Mouse (Mus musculus): Measurements from ENCODE around the gene Gemin8. TPM values are rescaled to one million over a fixed set of nuclear protein-coding genes. Genes with fewer than 3 reads are reported as not detected.

Gene Gemin8
- polyA plus RNA-seq (2016; fragmentation: Nextera tagmentation; extraction: Ambion mirVana) = 7.9 and 9.1 TPM in 2 replicates

DNA sequence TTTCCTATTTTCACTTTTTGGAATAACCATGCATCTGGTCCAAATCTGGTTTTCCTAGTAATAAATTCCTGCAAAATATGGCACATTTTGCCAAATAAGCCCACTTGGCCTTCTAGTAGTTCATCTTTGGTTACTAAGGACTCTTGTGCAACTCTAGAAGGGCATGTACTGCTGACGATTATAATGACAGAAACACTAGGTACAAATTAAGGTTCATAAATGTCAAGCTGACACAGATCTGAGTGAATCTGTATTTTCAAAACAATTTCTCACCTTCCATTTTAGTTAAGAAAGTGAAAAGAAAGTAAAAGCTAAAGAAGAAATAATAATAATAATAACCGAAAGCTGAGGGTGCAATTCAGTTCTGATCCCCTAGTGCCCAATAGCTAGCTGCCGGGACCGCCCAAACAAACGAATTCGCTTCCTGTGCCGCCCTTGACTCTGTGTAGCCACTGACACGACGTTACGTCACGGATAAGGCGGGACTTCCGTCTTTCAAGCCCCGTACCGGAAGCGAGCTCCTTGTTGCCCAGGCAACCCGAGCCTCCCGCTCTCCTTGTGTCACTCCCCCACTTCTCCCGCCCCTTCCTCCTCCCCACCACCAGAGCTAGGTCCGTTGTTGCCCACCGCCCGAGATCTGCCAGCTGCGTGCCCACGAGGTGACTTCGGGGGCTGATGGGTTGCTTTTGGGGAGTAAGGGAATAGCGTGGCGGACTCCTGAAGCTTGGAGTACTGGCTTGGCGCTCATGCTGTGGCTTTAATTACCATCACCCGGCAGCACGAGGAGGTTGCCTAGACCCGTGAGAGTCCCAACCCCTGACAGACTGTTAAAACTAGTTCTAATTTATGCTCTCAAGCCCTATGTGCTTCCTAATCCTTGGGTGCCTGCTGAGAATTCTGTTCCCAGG is at the start of gene Gemin8:
Gene Gemin8, plus strand, starts transcription at position 563 of the 908 bp plus-strand sequence.
- Histone ChIP-seq H3K36me3 (no peaks in the 10 kb centered on the region), H3K27me3 (replicated peaks) (no peaks in the 10 kb centered on the region), H3K4me2 (peak within 1 kb of the TSS; percentile 67), H3K27ac (peak within 1 kb of the TSS; percentile 73), H3K4me3 (peak within 1 kb of the TSS; percentile 68), H3K9me3 (replicated peaks) (no peaks in the 10 kb centered on the region), H3K9ac (peak within 1 kb of the TSS; percentile 68), H3K4me1 (peaks cover 19% of the 10 kb centered on the region)
- 8% methylated on average over 30 of the region's 31 CpGs for WGBS (ENCODE audit: insufficient replicate concordance)
- peak; percentile 98 for ATAC-seq

DNA sequence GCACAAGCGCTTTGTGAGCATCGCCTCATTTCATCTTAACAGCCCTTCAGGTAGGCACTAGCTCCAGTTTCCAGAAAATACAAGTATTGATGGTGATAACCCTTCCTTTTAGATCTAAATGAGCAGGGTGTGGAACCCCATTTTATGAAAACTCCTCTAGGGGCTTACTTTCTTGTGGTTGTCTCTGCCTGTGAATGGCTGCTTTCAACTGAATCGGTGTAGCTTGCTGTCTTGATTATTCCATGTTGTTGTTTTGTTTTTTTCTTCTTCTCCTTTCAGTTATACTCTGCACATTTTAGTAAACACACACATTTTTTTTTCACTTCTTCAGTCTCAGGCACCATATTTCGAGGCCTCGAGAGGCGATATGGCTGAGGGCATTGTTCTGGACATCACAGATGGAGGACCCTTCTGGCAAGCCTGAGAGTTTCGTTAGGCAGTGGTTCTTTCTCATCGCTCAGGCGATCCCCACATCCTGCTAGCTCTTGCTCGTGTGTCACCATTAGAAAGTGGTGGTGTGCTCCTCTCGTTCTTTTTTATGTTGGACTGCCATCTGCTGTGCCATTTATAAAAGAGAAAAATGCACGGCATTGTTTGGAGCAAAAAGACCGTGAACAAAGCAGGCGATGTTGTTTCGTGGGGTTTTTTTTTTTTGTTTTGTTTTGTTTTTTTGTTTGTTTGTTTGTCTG is 23.0 kb upstream of the Gemin8 start:
- no peaks in the 10 kb centered on the region for H3K4me1 ChIP-seq
- no peak overlapping the region for H3K4me3 ChIP-seq
- H3K9ac ChIP-seq = no peak overlapping the region
- H3K36me3 ChIP-seq = no peaks in the 10 kb centered on the region
- no peaks in the 10 kb centered on the region for H3K27me3 ChIP-seq (replicated peaks)
- H3K4me2 ChIP-seq = no peak overlapping the region
- no peaks in the 10 kb centered on the region for H3K9me3 ChIP-seq (replicated peaks)
- WGBS (ENCODE audit: insufficient replicate concordance) = 68% methylated on average over 15 of the region's 15 CpGs
- no peak overlapping the region for H3K27ac ChIP-seq
- no peak for ATAC-seq

DNA sequence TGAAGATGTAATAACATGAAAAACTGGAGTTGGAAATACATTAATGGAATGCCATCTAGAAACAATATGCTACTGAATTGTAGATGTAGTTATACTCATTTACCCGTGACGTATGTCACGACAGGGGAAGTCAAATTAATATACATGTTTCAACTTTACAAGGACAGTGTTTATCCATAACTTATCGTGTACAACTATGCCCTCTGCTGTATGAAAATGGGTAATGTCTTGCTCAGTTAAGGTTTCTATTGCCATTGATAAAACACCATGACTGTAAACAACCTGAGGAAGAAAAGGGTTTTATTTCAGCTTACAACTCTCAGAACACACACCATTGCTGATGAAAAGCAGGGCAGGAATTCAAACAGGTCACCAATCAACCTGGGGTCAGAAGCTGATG is 7.5 kb upstream of the Gemin8 start:
- no peak overlapping the region for H3K9ac ChIP-seq
- no peaks in the 10 kb centered on the region for H3K36me3 ChIP-seq
- no peak overlapping the region for H3K4me2 ChIP-seq
- H3K27ac ChIP-seq = no peak overlapping the region
- no peak overlapping the region for H3K4me3 ChIP-seq
- no peaks in the 10 kb centered on the region for H3K9me3 ChIP-seq (replicated peaks)
- ATAC-seq = no peak
- WGBS (ENCODE audit: insufficient replicate concordance) = 59% methylated on average over 4 of the region's 4 CpGs
- H3K4me1 ChIP-seq = peaks cover 2% of the 10 kb centered on the region; the same call in 1 of the 2 replicates
- no peaks in the 10 kb centered on the region for H3K27me3 ChIP-seq (replicated peaks)

DNA sequence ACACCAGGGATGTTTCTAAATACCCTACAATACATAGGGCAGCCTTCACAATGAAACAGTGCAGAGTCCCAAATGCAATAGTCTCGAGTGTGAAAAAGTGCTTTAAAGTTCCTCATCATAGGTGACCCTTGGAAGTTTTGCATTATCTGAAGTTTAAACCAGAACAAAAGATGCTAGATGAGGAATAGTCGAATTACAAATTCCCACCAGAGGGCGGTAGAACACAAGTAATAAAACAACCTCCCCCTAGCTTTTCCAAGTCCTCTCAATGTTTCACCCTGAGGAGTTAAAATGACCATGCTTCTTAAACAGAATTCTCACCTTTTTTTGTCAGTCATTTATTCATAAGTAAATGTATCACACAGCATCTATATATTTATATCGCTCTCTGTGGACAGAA is 2.9 kb upstream of the Gemin8 start:
- H3K27ac ChIP-seq = no peak overlapping the region
- WGBS (ENCODE audit: insufficient replicate concordance) = 3% methylated on average over 4 of the region's 4 CpGs
- H3K27me3 ChIP-seq (replicated peaks) = no peaks in the 10 kb centered on the region
- H3K9me3 ChIP-seq (replicated peaks) = no peaks in the 10 kb centered on the region
- no peaks in the 10 kb centered on the region for H3K36me3 ChIP-seq
- H3K4me2 ChIP-seq = no peak overlapping the region
- peaks cover 16% of the 10 kb centered on the region for H3K4me1 ChIP-seq
- H3K9ac ChIP-seq = no peak overlapping the region
- no peak for ATAC-seq
- no peak overlapping the region for H3K4me3 ChIP-seq

DNA sequence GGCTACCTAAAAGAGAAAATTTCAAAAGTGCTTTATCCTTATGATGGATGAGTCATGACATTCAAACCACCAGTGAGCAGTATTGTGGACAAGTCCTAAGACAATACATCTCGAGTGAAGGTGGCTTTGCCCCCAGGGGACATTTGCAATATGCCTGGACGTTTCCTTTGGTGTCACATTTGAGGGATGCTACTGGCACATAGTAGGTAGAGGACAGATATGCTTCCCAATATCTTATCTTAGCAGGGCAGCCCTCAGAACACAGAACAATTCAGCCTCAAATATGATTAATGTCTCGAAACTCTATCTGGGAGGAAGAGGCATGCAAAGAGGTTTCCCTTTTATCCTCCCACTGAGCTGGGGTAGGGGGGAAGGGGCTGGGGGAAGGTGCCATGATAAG is 2.3 kb upstream of the Gemin8 start:
- Histone ChIP-seq H3K4me1 (peaks cover 19% of the 10 kb centered on the region), H3K9me3 (replicated peaks) (no peaks in the 10 kb centered on the region), H3K4me2 (peak overlapping the region; percentile 12; the same call in 1 of the 2 replicates), H3K9ac (no peak overlapping the region), H3K27me3 (replicated peaks) (no peaks in the 10 kb centered on the region), H3K27ac (no peak overlapping the region), H3K36me3 (no peaks in the 10 kb centered on the region), H3K4me3 (no peak overlapping the region)
- ATAC-seq = peak; percentile 24; the same call in 1 of the 2 replicates
- WGBS (ENCODE audit: insufficient replicate concordance) = 14% methylated on average over 3 of the region's 3 CpGs

DNA sequence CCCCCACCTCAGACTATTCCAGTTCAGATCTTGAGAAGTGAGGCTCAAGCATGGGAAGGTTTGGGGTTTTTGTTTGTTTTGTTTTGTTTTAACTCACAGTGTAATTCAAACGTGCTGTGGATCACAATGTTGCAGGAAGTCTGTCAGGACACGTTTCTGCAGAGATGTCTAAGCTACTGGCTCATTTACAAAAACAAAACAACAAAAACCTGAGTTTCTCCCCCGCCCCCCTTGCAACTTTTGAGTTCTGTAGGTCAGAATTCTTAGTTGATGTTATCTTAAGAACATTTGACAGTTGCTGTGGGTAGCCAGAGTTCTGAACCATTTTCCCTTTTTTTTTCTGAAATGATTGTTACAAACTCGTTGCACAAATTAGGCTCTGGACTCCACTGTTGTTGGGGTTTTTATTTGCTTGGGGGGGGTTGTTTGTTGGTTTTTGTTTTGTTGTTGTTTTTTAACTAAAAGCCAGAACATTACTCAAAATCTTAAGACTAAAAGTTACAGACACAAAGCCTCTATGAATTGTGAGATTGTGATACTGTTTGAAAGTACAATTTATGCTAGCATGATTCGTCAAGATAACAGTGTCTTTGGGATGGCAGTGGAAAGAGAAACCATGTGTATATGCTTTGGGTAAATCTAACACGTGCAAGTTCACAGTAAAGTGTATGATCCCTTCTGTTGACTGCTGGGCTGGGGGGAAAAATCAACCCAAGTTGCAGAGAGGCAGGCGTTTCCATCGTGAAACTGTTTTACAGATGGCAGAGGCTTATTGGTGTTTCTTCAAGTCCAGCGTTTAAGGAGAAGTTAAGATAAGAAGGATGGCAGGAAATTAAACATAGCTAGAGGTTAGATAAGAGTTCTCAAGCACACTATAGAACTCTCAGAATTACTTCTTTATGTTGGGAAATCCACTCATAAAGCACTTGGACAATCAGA is 815 bp downstream of the Gemin8 start:
- Histone ChIP-seq H3K27ac (peak overlapping the region; percentile 73), H3K9me3 (replicated peaks) (no peaks in the 10 kb centered on the region), H3K4me2 (peak overlapping the region; percentile 67), H3K9ac (peak overlapping the region; percentile 68), H3K4me1 (peaks cover 19% of the 10 kb centered on the region), H3K36me3 (no peaks in the 10 kb centered on the region), H3K4me3 (peak overlapping the region; percentile 68), H3K27me3 (replicated peaks) (no peaks in the 10 kb centered on the region)
- ATAC-seq = no peak
- 14% methylated on average over 9 of the region's 9 CpGs for WGBS (ENCODE audit: insufficient replicate concordance)

DNA sequence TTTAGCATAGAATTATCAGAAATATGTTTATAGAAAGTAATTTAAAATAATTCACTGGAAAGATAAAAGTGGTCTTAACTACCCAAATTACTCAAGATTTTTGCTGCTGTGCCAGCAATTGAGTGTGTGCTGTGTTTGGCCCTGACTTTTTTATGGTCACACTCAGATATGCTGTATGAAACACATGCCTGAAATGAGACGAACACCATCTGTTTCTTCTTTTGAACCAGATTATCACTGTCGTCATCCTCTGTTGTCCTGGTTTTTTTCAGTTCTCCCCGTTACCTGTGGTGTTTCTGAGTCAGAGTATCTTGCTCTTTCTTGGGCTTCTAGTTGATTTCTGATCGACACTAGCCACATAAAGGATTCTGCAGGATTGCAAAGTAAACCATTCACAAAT is 1.8 kb downstream of the Gemin8 start:
- Histone ChIP-seq H3K4me3 (no peak overlapping the region), H3K36me3 (no peaks in the 10 kb centered on the region), H3K27me3 (replicated peaks) (no peaks in the 10 kb centered on the region), H3K9me3 (replicated peaks) (no peaks in the 10 kb centered on the region), H3K4me1 (peaks cover 19% of the 10 kb centered on the region), H3K27ac (no peak overlapping the region), H3K4me2 (peak overlapping the region; percentile 67), H3K9ac (no peak overlapping the region)
- no peak for ATAC-seq
- WGBS (ENCODE audit: insufficient replicate concordance) = 35% methylated on average over 4 of the region's 4 CpGs

DNA sequence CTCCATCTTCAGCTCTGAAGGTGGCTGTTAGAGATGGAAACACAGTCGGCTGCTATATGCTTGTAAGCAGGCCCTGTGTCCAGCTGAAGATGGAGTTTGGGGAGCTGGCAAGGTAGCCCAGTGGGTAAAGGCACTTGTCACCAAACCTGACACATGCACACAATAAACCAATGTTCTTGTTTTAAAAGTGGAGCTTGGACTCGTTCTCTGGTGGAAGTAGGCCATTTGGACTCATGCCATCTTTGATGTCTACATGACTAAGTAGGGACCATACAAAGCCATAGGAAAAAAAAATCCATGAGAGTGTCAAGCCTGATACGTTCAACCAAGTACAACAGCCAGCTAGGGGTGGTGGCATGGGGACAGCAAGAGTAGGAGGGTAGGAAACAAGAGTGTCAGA is 2.4 kb downstream of the Gemin8 start:
- Histone ChIP-seq H3K9me3 (replicated peaks) (no peaks in the 10 kb centered on the region), H3K4me1 (peaks cover 18% of the 10 kb centered on the region), H3K4me3 (no peak overlapping the region), H3K4me2 (0 out of 2 replicates have a peak overlapping the region, but pooled peaks have one; percentile 67), H3K27ac (no peak overlapping the region), H3K27me3 (replicated peaks) (no peaks in the 10 kb centered on the region), H3K9ac (no peak overlapping the region), H3K36me3 (no peaks in the 10 kb centered on the region)
- ATAC-seq = no peak
- WGBS (ENCODE audit: insufficient replicate concordance) = 75% methylated on average over 3 of the region's 3 CpGs

DNA sequence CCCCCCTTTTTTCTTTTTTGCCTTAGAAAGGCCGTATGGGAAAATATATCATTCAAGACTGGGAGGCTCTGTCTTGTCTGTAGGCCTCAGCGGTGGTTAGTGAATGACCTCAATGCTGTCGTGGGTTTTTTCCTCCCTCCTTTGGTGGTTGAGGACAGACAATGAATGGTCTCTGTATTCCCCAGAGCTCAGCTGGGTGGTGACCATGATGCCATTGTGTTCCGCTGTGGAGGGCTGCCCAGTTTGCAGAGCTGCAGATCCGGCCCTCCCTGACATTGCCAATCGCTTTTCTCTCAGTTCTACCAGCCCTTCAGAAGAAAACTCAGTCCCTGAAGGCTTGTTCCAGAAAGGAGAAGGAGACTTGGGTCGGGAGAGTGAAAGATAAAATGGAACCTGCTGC is 3.5 kb downstream of the Gemin8 start:
- no peak overlapping the region for H3K9ac ChIP-seq
- no peak overlapping the region for H3K4me2 ChIP-seq
- no peaks in the 10 kb centered on the region for H3K9me3 ChIP-seq (replicated peaks)
- H3K27ac ChIP-seq = no peak overlapping the region
- H3K4me1 ChIP-seq = peaks cover 7% of the 10 kb centered on the region
- H3K27me3 ChIP-seq (replicated peaks) = no peaks in the 10 kb centered on the region
- no peak for ATAC-seq
- 56% methylated on average over 7 of the region's 7 CpGs for WGBS (ENCODE audit: insufficient replicate concordance)
- no peak overlapping the region for H3K4me3 ChIP-seq
- H3K36me3 ChIP-seq = no peaks in the 10 kb centered on the region

DNA sequence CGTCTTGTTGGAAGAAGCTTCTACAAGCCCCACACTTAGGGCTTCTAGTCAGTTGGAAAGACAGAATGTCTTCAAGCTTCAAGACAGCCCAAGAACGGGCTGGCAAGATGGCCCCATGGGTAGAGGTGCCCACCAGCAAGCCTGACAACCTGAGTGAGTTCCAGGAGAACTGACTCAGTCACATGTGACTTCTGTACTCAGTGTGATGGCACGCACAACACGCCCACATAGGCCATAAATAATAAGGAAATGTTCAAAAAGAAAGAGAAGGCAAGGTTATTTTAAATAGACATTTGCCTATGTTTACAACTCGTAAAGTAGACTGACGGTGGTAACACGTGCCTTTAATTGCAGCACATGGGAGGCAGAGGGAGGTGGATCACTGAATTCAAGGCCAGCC is 7.7 kb downstream of the Gemin8 start:
- Histone ChIP-seq H3K4me1 (no peaks in the 10 kb centered on the region), H3K27ac (no peak overlapping the region), H3K27me3 (replicated peaks) (no peaks in the 10 kb centered on the region), H3K9me3 (replicated peaks) (no peaks in the 10 kb centered on the region), H3K4me2 (no peak overlapping the region), H3K9ac (no peak overlapping the region), H3K36me3 (0 out of 2 replicates have a peak, but pooled peaks cover 3% of the 10 kb centered on the region), H3K4me3 (no peak overlapping the region)
- ATAC-seq = no peak
- WGBS (ENCODE audit: insufficient replicate concordance) = 84% methylated on average over 7 of the region's 7 CpGs

DNA sequence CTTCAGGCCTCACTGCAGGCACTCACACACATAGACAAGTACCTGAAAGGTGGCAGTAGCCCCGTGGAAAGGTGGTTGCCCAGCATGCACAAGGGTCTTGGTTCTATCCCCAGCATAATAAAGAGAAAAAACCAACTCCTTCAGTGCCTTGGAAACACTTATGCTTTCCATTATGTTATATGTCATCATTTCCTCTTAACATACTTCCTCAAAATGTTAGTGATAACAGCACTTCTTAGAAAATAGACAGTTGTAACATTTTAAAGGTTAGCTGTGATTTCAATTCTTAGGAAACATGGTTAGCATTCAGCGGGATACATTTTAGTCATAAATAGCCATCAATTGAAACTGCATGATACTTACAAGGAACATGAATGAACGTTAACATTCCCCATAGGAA is 12.8 kb downstream of the Gemin8 start:
- Histone ChIP-seq H3K4me3 (no peak overlapping the region), H3K4me1 (no peaks in the 10 kb centered on the region), H3K9ac (no peak overlapping the region), H3K27me3 (replicated peaks) (no peaks in the 10 kb centered on the region), H3K36me3 (0 out of 2 replicates have a peak, but pooled peaks cover 5% of the 10 kb centered on the region), H3K4me2 (no peak overlapping the region), H3K27ac (no peak overlapping the region), H3K9me3 (replicated peaks) (no peaks in the 10 kb centered on the region)
- WGBS (ENCODE audit: insufficient replicate concordance) = 62% methylated on average over 3 of the region's 3 CpGs
- ATAC-seq = no peak

Data from liver, embryonic 12.5 days (tissue).